Mouse (Mus musculus) CD4-positive helper T cell, adult 2 months (primary cell): Measurements from ENCODE around the gene Pnpla8.

Experiments
- DNase-seq: peaks from one replicate; pipeline ENCODE4 v3.0.0-alpha.2; 2012; ENCODE audit warnings: low read depth, missing footprints, low spot score

Pnpla8 gene

GRCm38 (mm10) chr12:44346143-44346542, 125.0 kb downstream of the Pnpla8 start:
- DNase-seq: no peak

- no peak for DNase-seq
Measured at GRCm38 (mm10) chr12:44355116-44355515, 133.9 kb downstream of the Pnpla8 start.

- no peak for DNase-seq
Measured at GRCm38 (mm10) chr12:44357460-44357859, 136.3 kb downstream of the Pnpla8 start.

- DNase-seq: no peak
Measured at GRCm38 (mm10) chr12:44357881-44358280, 136.7 kb downstream of the Pnpla8 start.

GRCm38 (mm10) chr12:44371076-44371710, 150.0 kb downstream of the Pnpla8 start:
- DNase-seq: no peak
